Mouse (Mus musculus) telencephalon, adult 2 months (tissue): ENCODE results near the gene Ifna2.

Experiments used
- DNase-seq: peaks from one replicate; pipeline ENCODE4 v3.0.0-alpha.2; 2011; ENCODE audit warnings: low read depth, low spot score

Gene Ifna2

DNA sequence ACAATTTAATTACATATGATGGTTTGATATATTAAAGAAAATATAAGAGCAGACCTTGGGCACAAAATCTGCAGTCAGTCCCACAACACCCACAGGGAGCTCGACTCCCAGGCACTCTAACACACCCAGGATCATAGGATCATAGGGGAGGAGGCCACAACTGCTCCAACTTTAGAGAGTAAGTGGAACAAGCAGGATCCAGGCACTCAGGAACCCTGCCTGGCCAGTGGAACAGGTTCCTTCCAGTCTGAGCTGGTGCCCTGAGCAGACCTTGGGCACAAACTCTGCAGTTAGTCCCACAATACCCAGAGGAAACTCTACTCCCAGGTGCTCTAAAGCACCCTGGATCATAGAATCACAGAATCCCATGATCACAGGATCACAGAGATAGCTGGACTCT, 28.3 kb downstream of the Ifna2 start:
- DNase-seq = no peak

DNA sequence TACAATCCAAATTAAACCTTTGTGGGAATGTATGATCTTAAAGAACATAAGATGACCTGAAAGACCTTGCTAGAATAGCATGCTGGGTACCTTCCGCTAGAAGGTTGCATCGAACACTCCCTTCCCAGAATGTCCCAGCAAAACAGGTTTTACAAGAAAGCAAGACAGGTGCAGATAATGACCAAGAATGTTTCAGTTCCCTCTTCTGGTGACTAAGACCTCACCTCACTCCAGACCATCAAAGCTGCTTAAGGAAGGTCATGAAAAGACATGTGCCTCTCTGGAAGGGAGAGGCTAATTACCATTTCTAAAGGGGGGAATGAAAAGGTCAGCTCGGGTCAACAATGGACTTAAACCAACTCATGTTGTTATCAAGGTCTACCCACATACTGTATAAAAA, 30.1 kb downstream of the Ifna2 start:
- DNase-seq = no peak

GRCm38 (mm10) chr4:88644359-88644758, 39.4 kb downstream of the Ifna2 start, which contains the start of gene Ifna13:
Gene Ifna13, minus strand, starts transcription at chr4:88644459.
- DNase-seq = no peak

DNA sequence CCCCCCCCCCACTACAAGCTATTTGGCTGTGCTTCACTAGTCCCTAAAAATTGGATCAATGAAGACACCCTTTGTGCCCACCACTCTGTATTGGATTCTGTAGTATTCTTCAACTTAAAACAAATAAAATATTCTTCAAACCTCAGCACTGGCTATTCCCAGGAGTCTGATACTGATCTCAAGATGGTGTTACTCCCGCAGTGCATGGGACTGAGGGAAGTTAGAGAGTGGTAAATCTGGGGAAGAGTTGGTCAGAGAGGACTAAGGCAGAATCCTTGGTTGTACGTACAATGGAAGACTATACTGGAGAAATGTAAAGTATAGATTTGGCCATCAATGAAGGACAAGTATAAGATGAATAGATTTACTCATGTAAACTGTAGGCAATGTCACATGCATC, 41.2 kb downstream of the Ifna2 start:
- no peak for DNase-seq

DNA sequence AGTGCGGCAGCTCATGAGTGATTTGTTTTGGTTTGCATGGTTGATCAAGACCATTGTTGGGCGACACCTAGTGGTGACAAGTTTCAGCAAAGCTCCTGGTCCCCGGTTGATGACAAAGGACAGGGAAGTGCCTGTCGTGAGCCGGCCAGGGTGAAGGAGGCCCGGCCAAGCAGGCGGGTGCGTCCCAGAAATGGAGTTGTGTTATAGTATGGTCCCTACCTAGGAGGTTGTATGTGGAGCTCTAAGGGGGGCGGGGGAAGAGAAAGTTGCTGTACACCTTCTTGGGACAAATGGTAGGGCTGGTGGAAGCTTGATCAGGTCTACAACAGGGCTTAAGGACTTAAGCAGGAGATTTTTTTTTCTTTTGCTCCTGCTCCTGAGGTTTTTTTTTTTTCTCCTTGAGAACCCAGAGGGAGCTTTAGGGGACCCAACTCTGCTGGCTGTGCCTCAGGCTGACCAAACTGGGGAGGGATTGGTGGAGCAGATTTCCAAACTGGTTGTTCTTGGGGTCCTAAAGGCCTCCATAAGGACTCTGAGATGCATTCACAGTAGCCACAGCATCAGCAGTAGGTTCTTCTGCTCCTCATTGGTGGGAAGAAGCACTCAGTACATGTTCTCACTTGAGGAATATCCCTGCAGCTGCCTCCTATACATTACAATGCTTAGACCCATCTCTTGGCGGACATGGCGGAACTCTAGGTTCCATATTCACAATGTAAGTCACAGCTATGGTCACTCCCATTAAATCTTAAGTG, 42.5 kb downstream of the Ifna2 start:
- DNase-seq = peak; percentile 99

GRCm38 (mm10) chr4:88640704-88641076, 43.0 kb downstream of the Ifna2 start:
- DNase-seq = no peak

GRCm38 (mm10) chr4:88634311-88634710, 49.4 kb downstream of the Ifna2 start, which contains the start of gene C87499:
Gene C87499, minus strand, starts transcription at chr4:88634411.
- DNase-seq = no peak
